Mouse (Mus musculus): ENCODE results near the gene Cd3e.

DNA sequence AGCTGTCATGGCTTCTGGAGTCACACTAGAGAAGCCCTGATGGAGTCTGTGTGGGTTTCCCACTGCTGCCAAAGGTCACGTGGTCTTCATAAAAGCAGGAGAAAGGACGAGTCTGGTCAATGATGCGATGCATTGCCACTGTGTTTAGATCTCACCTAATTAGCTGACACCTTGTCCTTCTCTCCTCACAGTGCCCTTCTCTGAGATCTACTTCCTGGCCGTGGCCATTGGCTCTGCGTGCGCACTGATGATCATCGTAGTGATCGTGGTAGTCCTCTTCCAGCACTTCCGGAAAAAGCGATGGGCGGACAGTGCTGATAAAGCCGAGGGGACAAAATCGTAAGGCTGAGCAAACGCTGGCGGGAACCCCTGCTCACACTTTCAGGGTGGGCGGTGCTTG is 37.5 kb upstream of the Cd3e start:
- TF ChIP-seq CTCF (IDR thresholded peaks at IDR 0.05; ENCODE audit: low read depth, low read length) (no peak), POLR2A (IDR thresholded peaks at IDR 0.05; ENCODE audit: extremely low read depth, insufficient read depth, low read length) (no peak)

Measured in liver, adult 2 months (tissue).